Mouse (Mus musculus) liver, postnatal 0 days (tissue): ENCODE data around the gene Pabpn1.

ENCODE experiments used
- CTCF ChIP-seq: sonication (generic); IDR thresholded peaks from 2 replicates; pipeline ENCODE4 v1.5.1; 2016; ENCODE audit warnings: antibody characterized with exemption, low read depth
- EP300 ChIP-seq: IDR thresholded peaks from 2 replicates; pipeline ENCODE4 v1.6.1; 2016; ENCODE audit warnings: antibody characterized with exemption, low read depth, mild to moderate bottlenecking

DNA sequence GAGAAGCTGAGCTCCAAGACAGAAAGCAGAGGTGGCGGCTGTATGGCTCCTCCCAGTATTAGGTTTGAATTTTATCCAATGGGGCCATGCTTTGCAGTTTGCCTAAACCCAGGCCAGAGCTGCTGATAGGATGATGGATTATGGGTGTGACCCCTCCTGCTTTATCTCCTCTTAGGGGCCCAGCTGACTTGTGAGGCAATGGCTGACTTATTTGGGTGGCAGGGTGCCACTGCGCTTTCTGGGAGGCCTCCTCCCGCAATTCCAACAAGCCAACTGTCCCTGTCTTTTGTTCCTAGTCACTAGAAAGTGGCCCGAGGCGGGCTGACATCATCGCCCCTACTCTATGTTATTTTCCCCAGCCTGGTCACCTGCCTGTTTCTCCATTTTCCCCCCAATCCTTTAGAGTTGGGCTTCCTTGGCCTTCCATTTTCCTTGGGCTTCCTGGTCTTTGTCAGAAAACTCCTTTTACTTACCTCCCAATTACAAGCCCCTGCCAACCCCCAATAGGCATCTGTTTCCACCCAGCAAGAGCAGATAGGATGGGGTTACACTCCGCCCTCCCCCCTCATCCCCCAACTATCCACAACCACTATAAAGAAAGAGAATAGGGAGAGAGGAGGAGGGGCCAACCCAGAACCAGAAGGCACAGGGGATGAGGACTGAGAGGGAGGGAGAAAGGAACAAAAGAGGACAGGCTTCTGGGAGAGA, 32.5 kb downstream of the Pabpn1 start:
- no peak for TF ChIP-seq CTCF
- no peak for TF ChIP-seq EP300
